Mouse (Mus musculus) adrenal gland, postnatal 10 days (tissue): ENCODE measurements around the gene Atp12a. TPM values are rescaled to one million over a fixed set of nuclear protein-coding genes. Genes with fewer than 3 reads are reported as not detected.

ENCODE experiments used
- DNase-seq: peaks from one replicate; pipeline ENCODE4 v3.0.0; 2021; ENCODE audit warnings: mixed read lengths
- total RNA-seq, 2 experiments: library from RNA; stranded (reverse); gene quantifications; 2 replicates each; pipeline ENCODE4 v1.2.3; 2021

The Atp12a gene
- total RNA-seq, 2 experiments from 2014 or later = not detected

DNA sequence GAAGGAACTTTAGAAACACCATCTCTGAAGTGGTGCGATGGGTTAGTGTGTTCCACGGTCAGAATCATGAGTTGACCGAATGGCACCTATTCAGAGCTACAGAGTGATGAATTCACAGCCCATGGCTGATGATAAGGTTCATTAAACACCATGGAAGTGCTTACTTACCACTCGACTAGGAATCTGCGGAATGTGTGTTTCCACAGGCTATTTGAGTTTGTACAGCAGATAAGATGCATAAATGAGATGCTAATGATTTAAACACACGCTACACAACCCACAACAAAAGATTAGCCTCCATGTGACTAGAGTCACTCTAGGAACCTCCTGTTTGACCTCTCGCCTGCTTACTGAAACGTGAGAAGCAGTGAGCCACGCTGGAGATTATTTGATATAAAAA is 14.5 kb downstream of the Atp12a start:
- DNase-seq = no peak

DNA sequence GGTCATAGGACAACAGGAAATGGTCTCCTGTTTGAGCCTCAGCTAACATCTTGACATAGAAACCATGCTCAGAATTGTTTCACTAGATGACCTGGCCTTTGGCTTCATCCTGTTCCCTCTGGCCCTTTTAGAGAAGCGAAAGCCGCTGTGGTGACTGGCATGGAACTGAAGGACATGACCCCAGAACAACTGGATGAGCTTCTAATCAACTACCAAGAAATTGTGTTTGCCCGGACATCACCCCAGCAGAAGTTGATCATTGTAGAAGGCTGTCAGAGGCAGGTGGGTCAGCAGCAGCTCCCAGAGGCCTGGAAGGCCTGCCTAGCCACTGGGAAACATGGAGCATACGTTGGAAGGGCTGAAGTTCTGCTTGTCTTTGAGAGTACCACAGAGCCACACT is 17.5 kb downstream of the Atp12a start:
- DNase-seq = no peak

DNA sequence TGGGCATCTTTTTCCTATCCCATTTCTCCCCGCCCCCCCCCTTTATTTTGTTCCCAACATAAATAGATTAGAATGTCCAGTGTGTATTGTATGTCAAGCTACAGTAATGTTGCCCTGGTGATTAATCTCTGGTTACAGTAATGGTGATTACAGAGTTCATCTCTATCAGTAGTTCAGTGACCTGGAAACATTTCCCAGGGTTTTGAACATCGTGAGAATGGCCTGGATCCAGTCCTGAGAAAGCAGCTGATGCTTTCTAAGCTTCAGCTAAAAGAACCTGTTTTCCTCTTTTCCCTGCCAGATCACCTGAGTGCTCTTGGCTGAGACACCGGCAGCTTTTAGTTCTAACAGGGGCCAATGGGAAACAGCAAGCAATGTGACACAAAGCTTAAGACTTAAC is 25.4 kb downstream of the Atp12a start:
- DNase-seq = no peak

DNA sequence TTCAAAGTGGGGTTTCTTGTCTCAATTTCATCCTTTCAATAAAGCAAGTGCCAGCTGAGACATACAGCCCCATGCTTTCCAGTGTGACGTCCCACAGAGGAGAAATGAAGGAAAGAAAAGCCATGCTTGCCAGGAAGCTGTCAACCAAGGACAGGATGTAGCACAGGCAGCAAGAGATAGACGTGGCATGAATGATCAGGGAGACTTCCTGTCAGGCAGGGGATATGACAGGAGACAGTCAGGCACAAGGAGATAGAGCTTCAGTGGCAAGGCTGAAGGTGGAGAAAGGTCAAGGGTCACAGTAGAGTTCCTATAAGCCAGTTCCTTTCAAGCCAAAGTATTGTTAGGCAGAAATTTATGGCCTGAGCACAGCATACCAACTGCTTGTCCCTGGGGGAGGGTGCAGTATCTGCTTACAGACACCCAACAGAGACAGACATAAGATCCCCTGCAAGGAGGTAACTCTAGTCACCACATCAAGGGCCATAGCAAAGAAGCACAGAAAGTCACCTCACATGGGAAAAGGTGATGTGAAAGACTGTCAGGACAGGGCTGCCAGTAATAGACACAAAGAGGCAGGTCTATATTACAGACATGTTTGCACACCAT is 28.9 kb downstream of the Atp12a start:
- DNase-seq = no peak

DNA sequence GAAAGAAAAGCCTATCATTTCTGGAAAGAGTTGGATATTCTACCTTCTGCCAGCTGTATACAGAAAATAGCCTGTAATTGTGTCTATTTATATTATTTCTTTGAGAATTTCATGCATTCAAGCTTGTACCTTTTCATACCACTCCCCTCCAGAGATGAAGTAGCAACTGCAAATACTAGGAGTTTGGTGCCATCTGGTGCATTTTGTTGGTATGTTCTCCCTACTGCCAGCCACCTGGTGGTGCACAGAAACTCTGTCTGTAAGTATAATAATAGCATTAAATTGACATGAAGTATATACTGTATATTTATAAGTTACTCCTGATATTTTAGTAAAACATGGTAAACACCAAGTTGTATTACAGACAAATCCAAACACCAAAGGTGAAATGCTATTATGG is 33.1 kb downstream of the Atp12a start:
- DNase-seq = peak; percentile 59

DNA sequence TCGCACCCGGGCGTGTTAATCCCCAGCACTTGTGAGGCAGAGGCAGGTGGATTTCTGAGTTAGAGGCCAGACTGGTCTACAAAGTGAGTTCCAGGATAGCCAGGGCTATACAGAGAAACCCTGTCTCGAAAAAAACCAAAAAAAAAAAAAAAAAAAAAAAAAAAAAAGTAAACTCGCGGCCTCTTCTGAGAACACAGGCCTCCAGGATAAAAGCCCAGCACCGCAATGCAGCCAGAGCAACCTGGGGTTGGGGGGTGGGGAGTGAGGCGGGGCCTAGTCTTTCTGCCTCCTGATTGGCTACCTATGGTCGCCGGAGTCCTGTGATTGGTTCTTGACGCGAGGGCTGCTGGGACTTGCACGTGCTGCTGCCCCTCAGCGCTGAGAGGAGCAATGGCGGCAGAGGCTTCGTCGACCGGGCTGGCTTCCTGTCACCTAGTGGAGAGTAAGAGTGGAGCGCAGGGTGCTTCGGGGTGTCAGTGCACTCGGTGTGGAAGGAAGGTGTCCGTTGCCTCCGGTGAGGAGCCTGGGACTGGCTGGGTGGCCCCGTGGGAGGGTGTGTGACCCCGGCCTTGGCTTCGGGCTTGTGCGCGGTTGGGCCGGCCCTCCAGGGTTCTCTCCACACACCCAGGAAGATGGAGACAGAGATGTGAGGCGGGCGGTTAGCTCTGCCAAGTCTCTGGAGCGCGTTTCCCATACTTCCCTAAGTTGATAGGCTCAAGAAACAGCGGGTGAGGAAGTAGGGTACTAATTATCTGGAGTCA is 37.6 kb downstream of the Atp12a start, which contains the start of gene Rnf17:
Gene Rnf17, plus strand, starts transcription at position 271 of the 761 bp plus-strand sequence.
- no peak for DNase-seq

DNA sequence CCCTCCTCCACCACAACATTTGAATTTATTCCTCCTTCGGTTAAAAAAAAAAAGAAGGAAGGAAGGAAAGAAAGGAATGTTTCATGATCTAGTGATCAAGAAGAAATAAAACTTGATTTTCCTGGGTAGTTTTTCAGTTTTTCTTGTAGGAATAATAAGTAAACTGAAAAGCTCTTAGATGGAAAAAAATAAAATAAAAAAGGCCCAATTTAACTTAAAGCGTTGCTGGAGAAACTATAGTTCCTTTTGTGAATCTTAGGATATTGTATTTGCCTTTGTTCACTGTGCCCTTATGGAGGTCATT is 38.2 kb downstream of the Atp12a start:
- DNase-seq = no peak

Other genes starting within 250 kb of the Atp12a start
- not detected for gene Gzme, start 244.4 kb upstream of the Atp12a start, total RNA-seq
- gene Gzmd, start 232.5 kb upstream of the Atp12a start, total RNA-seq = not detected
- not detected for gene Gzmg, start 205.5 kb upstream of the Atp12a start, total RNA-seq
- not detected for gene Gzmn, start 190.5 kb upstream of the Atp12a start, total RNA-seq
- gene Gzmf, start 153.7 kb upstream of the Atp12a start, total RNA-seq = not detected
- gene Gzmc, start 130.4 kb upstream of the Atp12a start, total RNA-seq = not detected
- gene Gzmb, start 102.8 kb upstream of the Atp12a start, total RNA-seq = under 1 TPM; 0.18 to 0.21 TPM
- gene Rnf17, start 37.5 kb downstream of the Atp12a start, total RNA-seq = 1 to 10 TPM in 1 of 2 experiments, under 1 TPM in 1; 0.91 to 1.3 TPM
- gene Cenpj, start 210.4 kb downstream of the Atp12a start, total RNA-seq = 1 to 10 TPM; 7.2 to 8.0 TPM
- gene Parp4, start 210.6 kb downstream of the Atp12a start, total RNA-seq = 10 to 100 TPM; 20.1 to 25.6 TPM